Mouse (Mus musculus): Measurements from ENCODE around the gene Nog.
A peak's percentile ranks its signal among the peaks of the same experiment; 100 is the strongest.

Nog gene

GRCm38 (mm10) chr11:89302056-89302815 is at the start of gene Nog:
Gene Nog (minus strand): TSS chr11:89302332.
- ATAC-seq (ENCODE audit: low TSS enrichment) = peak; percentile 60

DNA sequence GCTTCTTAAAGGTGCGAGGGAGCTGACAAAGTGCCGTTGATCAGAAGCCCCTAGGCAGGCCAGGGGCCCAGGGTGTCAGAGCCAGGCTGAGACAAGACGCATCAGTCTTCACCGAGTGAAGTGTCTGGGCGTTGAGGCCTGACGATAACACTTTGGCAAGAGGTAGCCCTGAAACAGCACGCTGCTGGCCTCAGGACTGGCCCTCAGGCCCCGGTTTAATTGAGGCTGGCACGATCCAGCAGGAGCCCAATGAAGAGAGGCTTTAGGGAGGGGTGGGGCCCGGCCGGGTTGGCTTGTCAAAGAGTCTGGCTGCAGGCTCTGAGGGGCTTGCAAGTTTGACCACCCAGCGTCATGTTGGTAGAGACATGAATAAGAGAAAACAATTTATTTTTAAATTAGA is 38.1 kb upstream of the Nog start:
- no peak for ATAC-seq (ENCODE audit: low TSS enrichment)

DNA sequence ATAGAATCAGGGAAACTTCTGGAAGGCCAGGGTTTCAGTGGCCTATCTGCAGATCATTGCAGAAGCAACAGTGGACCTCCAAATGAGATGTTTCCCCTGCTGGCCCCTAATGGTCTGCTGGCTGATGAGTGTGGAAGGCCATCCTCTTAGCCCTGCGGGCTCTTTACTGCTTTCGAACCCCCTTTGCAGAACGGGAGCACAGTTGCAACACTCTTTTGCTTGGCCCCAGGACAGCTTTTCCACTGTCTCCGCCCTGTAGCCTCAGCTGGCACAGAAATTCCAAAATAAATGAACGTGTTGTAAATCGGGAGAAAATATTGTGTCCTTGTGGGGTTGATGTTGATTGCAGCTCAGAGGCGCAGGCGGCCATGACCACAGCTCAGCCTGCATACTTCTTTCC is 37.7 kb upstream of the Nog start:
- ATAC-seq (ENCODE audit: low TSS enrichment) = no peak

DNA sequence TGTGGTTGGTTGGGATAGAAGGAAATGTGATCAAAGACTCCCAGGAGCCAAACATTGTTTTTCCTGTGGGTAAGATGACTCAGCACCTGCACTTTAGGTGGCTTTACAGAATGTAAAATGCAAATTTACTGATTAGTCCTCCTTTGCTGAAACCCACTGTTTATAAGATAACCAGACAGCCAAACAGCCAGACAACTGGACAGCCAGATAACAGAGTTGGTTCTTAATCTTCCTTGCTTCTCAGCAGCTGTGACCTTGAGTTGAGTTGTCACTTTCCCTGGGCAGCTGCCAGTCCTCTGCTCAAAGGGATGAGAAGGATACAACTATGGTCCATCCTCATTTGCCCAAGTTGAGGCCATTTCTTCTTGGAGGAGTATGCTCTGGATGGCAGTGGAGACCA is 35.8 kb upstream of the Nog start:
- ATAC-seq (ENCODE audit: low TSS enrichment) = no peak

DNA sequence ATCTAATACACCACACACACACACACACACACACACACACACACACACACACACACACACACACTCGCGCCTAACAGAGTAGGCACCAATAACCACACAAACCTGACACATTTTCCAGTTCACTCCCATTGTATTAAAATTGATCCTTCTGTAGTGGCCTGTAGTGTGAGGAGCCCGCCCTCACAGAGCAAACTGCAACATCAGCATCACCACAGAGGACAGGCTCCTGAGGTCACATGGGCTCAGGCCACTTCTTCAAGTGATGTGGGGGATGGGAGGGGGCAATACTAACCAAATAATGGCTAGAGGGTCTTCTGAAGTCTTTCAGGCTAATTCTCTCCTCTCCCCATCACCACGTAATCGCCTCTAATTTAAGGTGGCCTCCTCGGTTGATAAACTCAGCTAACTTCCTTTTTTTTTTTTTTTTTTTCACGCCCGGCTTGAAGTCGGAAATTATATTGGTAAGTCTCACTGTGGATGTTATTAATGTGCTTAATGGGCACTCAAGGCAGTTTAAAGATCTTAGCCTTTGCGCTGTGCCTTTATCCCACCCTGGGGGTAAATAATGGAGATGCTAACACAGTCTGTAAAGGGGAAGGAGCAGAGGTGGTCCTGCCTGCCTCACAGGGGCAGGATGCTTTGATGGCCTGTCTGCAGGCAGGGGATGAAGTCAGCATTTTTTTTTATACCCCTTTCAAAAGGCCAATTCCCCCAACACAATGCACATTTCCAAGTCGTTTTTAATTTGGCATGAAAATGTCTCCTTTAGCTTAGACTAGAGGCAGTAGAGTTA is 25.2 kb upstream of the Nog start:
- no peak for ATAC-seq (ENCODE audit: low TSS enrichment)

DNA sequence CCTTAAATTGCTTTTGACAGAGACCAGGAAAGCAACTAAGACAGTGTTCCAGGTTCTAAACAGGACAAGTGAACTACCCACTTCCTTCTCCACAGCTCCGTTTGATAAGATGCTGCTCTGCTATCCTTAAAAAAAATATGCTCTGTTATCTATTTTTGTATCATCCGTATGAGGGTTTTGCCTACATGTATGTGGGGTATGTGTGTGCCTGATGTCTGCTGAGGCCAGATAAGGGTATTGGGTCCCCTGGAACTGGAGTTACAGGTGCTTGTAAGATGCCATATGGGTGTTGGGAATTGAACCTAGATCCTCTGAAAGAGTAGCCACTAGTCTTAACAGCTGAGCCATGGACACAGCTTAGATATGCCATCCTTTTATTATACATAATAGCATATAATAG is 19.6 kb upstream of the Nog start:
- ATAC-seq (ENCODE audit: low TSS enrichment) = no peak

- ATAC-seq (ENCODE audit: low TSS enrichment) = no peak
Measured at GRCm38 (mm10) chr11:89319675-89320074, 17.5 kb upstream of the Nog start.

DNA sequence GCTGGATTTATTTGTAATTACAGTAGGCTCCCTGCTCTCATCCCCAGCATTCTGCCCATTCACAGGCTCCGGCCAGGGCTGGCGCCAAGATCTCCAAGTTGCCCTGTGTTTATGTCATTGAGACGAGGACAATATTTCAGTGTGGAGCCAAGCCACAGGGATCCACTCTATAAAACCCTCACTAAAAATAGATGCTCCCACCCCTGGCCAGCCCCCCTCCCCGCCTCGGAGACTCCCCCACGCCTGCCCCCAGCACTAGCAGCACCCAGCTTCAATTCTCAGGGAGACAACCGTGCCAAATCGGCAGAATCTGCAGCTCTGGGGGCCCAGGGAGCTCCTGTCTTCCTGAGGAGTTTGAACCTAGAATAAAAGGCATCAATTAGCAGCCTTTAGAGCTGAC is 16.2 kb upstream of the Nog start:
- ATAC-seq (ENCODE audit: low TSS enrichment) = no peak

- no peak for ATAC-seq (ENCODE audit: low TSS enrichment)
Measured at GRCm38 (mm10) chr11:89317757-89318156, 15.6 kb upstream of the Nog start.

DNA sequence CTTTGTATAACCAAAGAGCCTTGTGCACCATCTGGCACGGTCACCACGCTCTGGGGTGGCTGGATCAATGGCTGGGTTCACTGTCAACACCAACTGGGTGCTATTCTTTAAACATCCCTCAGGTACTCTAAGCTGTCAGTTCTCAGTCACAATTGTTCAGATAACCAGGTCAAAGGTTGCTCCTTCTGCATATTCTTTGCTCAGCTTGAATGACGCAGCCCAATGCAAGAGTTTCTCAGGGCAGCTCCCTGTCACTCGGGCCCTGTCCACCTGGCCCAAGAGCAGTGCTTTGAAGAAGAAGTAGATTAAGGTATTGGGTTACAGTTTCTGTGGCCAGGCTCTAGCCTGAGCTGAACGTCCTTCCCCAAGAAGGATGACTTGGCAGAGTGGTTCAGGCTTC is 12.2 kb upstream of the Nog start:
- no peak for ATAC-seq (ENCODE audit: low TSS enrichment)

- no peak for ATAC-seq (ENCODE audit: low TSS enrichment)
Measured at GRCm38 (mm10) chr11:89312378-89312777, 10.2 kb upstream of the Nog start.

DNA sequence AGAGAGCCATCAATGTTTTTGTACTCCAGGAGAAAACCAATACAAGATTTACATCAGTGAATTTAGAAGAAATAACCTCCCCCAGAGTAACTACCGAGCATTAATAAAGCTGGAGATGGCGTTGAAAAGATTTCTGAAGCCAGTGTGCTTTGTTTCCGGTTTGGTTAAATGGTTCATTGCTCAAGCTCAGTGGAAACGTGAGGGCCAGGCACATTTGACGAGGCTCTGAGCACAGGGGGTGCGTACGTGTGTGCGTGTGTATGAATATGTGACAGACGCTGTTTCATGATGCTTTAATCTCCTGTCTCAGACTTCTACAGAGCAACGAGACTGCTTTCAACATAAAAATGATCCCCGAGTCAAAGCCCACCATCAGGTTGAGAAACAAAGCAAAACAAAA is 8.1 kb upstream of the Nog start:
- no peak for ATAC-seq (ENCODE audit: low TSS enrichment)

GRCm38 (mm10) chr11:89303421-89303820 is 1.3 kb upstream of the Nog start:
- peak; percentile 75 for ATAC-seq (ENCODE audit: low TSS enrichment)

GRCm38 (mm10) chr11:89302816-89303180 is 666 bp upstream of the Nog start:
- ATAC-seq (ENCODE audit: low TSS enrichment) = peak; percentile 51

- no peak for ATAC-seq (ENCODE audit: low TSS enrichment)
Measured at GRCm38 (mm10) chr11:89301331-89302055, 639 bp downstream of the Nog start.

DNA sequence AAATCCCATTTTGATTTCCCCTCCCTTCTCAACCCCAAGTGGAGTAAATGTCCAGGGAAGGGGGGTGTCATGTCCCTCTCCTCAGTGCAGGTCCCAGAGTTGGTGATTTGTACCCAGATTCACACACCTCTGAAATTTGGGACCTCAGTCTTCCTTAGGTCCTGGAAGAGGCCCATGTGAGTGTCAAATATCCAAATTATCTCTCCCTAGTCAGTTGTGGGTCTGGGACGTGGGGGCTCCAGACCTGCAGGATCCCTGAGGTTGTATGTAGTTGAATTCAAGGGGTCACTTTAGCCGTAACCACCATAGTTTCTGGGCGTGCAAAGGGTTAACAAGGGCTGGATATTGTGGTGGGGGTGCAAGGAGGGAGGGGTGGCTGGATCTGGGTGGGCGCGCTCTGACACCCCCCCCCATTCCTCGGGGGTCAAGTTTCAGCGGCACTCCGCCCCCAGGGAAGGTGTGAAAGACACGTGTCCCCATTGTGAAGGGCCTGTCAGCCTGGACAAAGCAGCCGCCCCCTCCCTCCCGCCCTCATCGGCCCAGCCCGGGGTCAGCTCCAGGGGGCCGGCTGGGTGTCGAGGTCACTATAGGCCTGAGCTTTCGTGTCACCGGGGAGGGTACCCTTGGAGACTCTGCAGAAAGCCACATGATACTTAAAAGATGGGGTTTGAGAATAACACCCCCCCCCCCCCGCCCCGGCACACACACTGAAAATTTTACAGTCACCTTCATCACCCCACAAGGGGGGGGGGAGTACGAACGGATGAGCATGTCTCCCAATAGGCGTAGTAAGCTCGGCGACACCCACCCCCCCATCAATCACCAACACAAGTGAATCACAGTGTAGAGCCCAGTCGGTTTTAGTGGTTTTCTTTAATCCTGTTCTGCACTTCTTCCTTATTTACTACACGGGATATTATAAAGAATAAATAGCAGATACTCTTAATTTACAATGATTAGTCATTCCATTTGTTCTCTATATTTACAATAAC is 2.1 kb downstream of the Nog start:
- ATAC-seq (ENCODE audit: low TSS enrichment) = no peak

- ATAC-seq (ENCODE audit: low TSS enrichment) = no peak
Measured at GRCm38 (mm10) chr11:89299116-89299783, 2.9 kb downstream of the Nog start.

- no peak for ATAC-seq (ENCODE audit: low TSS enrichment)
Measured at GRCm38 (mm10) chr11:89298285-89299010, 3.7 kb downstream of the Nog start.

GRCm38 (mm10) chr11:89297521-89297920 is 4.6 kb downstream of the Nog start:
- no peak for ATAC-seq (ENCODE audit: low TSS enrichment)

GRCm38 (mm10) chr11:89269809-89270361 is 32.2 kb downstream of the Nog start:
- ATAC-seq (ENCODE audit: low TSS enrichment) = peak; percentile 78
